Mouse (Mus musculus): ENCODE data around the gene Etv5. TPM values are rescaled to one million over a fixed set of nuclear protein-coding genes. Genes with fewer than 3 reads are reported as not detected.

Etv5 gene
- polyA plus RNA-seq, 1 experiment from 2014 or later: 17.8 TPM

GRCm38 (mm10) chr16:22417931-22418330 is 21.6 kb downstream of the Etv5 start:
- H3K9ac ChIP-seq (ENCODE audit: low read length): no peak overlapping the region
- WGBS: 93% methylated on average over 7 of the region's 7 CpGs
- no peak overlapping the region for H3K4me2 ChIP-seq (ENCODE audit: low read length)
- no peaks in the 10 kb centered on the region for H3K36me3 ChIP-seq (ENCODE audit: control insufficient read depth, insufficient read depth, low read length)
- ATAC-seq (no peak), DNase-seq (ENCODE audit: low spot score) (no peak)
- no peaks in the 10 kb centered on the region for H3K27me3 ChIP-seq (replicated peaks; ENCODE audit: control insufficient read depth, insufficient read depth, low read length)
- no peaks in the 10 kb centered on the region for H3K4me1 ChIP-seq (ENCODE audit: control insufficient read depth, insufficient read depth, low read length)
- no peak overlapping the region for H3K27ac ChIP-seq (ENCODE audit: low read depth, low read length)
- no peaks in the 10 kb centered on the region for H3K9me3 ChIP-seq (replicated peaks; ENCODE audit: control insufficient read depth, low read length)
- no peak overlapping the region for H3K4me3 ChIP-seq (ENCODE audit: low read depth, low read length)

GRCm38 (mm10) chr16:22417044-22417443 is 22.5 kb downstream of the Etv5 start:
- Histone ChIP-seq H3K9ac (ENCODE audit: low read length) (no peak overlapping the region), H3K4me2 (ENCODE audit: low read length) (no peak overlapping the region), H3K27me3 (replicated peaks; ENCODE audit: control insufficient read depth, insufficient read depth, low read length) (no peaks in the 10 kb centered on the region), H3K4me1 (ENCODE audit: control insufficient read depth, insufficient read depth, low read length) (no peaks in the 10 kb centered on the region), H3K4me3 (ENCODE audit: low read depth, low read length) (no peak overlapping the region), H3K9me3 (replicated peaks; ENCODE audit: control insufficient read depth, low read length) (no peaks in the 10 kb centered on the region), H3K27ac (ENCODE audit: low read depth, low read length) (no peak overlapping the region), H3K36me3 (ENCODE audit: control insufficient read depth, insufficient read depth, low read length) (no peaks in the 10 kb centered on the region)
- ATAC-seq: no peak
- 83% methylated on average over 8 of the region's 8 CpGs for WGBS
- DNase-seq (ENCODE audit: low spot score): no peak

GRCm38 (mm10) chr16:22416140-22416848 is 23.2 kb downstream of the Etv5 start:
- H3K27ac ChIP-seq (ENCODE audit: low read depth, low read length): no peak overlapping the region
- H3K9ac ChIP-seq (ENCODE audit: low read length): no peak overlapping the region
- no peaks in the 10 kb centered on the region for H3K27me3 ChIP-seq (replicated peaks; ENCODE audit: control insufficient read depth, insufficient read depth, low read length)
- ATAC-seq: no peak
- no peak overlapping the region for H3K4me2 ChIP-seq (ENCODE audit: low read length)
- WGBS: 72% methylated on average over 6 of the region's 6 CpGs
- no peaks in the 10 kb centered on the region for H3K4me1 ChIP-seq (ENCODE audit: control insufficient read depth, insufficient read depth, low read length)
- H3K4me3 ChIP-seq (ENCODE audit: low read depth, low read length): no peak overlapping the region
- no peaks in the 10 kb centered on the region for H3K36me3 ChIP-seq (ENCODE audit: control insufficient read depth, insufficient read depth, low read length)
- no peaks in the 10 kb centered on the region for H3K9me3 ChIP-seq (replicated peaks; ENCODE audit: control insufficient read depth, low read length)
- DNase-seq (ENCODE audit: low spot score): no peak

GRCm38 (mm10) chr16:22414205-22414754 is 25.2 kb downstream of the Etv5 start:
- Histone ChIP-seq H3K9ac (ENCODE audit: low read length) (no peak overlapping the region), H3K4me1 (ENCODE audit: control insufficient read depth, insufficient read depth, low read length) (no peaks in the 10 kb centered on the region), H3K36me3 (ENCODE audit: control insufficient read depth, insufficient read depth, low read length) (no peaks in the 10 kb centered on the region), H3K27me3 (replicated peaks; ENCODE audit: control insufficient read depth, insufficient read depth, low read length) (no peaks in the 10 kb centered on the region), H3K4me2 (ENCODE audit: low read length) (no peak overlapping the region), H3K27ac (ENCODE audit: low read depth, low read length) (no peak overlapping the region), H3K9me3 (replicated peaks; ENCODE audit: control insufficient read depth, low read length) (no peaks in the 10 kb centered on the region), H3K4me3 (ENCODE audit: low read depth, low read length) (no peak overlapping the region)
- no peak for ATAC-seq
- WGBS: 96% methylated on average over 9 of the region's 9 CpGs
- DNase-seq (ENCODE audit: low spot score): no peak

- WGBS: 58% methylated on average over 16 of the region's 16 CpGs
Measured at GRCm38 (mm10) chr16:22412459-22413229, 26.9 kb downstream of the Etv5 start.

GRCm38 (mm10) chr16:22411764-22412163 is 27.8 kb downstream of the Etv5 start:
- 37% methylated on average over 11 of the region's 11 CpGs for WGBS
- ATAC-seq: peak; percentile 20; the same call in 1 of the 2 replicates
- Histone ChIP-seq H3K36me3 (ENCODE audit: control insufficient read depth, insufficient read depth, low read length) (no peaks in the 10 kb centered on the region), H3K9me3 (replicated peaks; ENCODE audit: control insufficient read depth, low read length) (no peaks in the 10 kb centered on the region), H3K9ac (ENCODE audit: low read length) (no peak overlapping the region), H3K4me1 (ENCODE audit: control insufficient read depth, insufficient read depth, low read length) (no peaks in the 10 kb centered on the region), H3K4me3 (ENCODE audit: low read depth, low read length) (no peak overlapping the region), H3K27ac (ENCODE audit: low read depth, low read length) (no peak overlapping the region), H3K27me3 (replicated peaks; ENCODE audit: control insufficient read depth, insufficient read depth, low read length) (no peaks in the 10 kb centered on the region), H3K4me2 (ENCODE audit: low read length) (no peak overlapping the region)
- DNase-seq (ENCODE audit: low spot score): peak; percentile 55

More at GRCm38 (mm10) chr16:22412459-22413229, 26.9 kb downstream of the Etv5 start:
- ATAC-seq: no peak
- H3K9me3 ChIP-seq (replicated peaks; ENCODE audit: control insufficient read depth, low read length): no peaks in the 10 kb centered on the region
- H3K9ac ChIP-seq (ENCODE audit: low read length): no peak overlapping the region
- no peak overlapping the region for H3K27ac ChIP-seq (ENCODE audit: low read depth, low read length)
- no peaks in the 10 kb centered on the region for H3K4me1 ChIP-seq (ENCODE audit: control insufficient read depth, insufficient read depth, low read length)
- no peak overlapping the region for H3K4me2 ChIP-seq (ENCODE audit: low read length)
- no peak for DNase-seq (ENCODE audit: low spot score)
- H3K36me3 ChIP-seq (ENCODE audit: control insufficient read depth, insufficient read depth, low read length): no peaks in the 10 kb centered on the region
- H3K27me3 ChIP-seq (replicated peaks; ENCODE audit: control insufficient read depth, insufficient read depth, low read length): no peaks in the 10 kb centered on the region
- H3K4me3 ChIP-seq (ENCODE audit: low read depth, low read length): no peak overlapping the region

- WGBS: 92% methylated on average over 5 of the region's 5 CpGs
- peaks cover 4% of the 10 kb centered on the region; the same call in 1 of the 2 replicates for H3K4me1 ChIP-seq (ENCODE audit: control insufficient read depth, insufficient read depth, low read length)
Measured at GRCm38 (mm10) chr16:22410000-22410399, 29.5 kb downstream of the Etv5 start.

GRCm38 (mm10) chr16:22408642-22409360 is 30.7 kb downstream of the Etv5 start:
- ATAC-seq (no peak), DNase-seq (ENCODE audit: low spot score) (no peak)
- 80% methylated on average over 8 of the region's 8 CpGs for WGBS
- no peak overlapping the region for H3K9ac ChIP-seq (ENCODE audit: low read length)
- H3K4me2 ChIP-seq (ENCODE audit: low read length): no peak overlapping the region
- H3K27ac ChIP-seq (ENCODE audit: low read depth, low read length): no peak overlapping the region
- H3K27me3 ChIP-seq (replicated peaks; ENCODE audit: control insufficient read depth, insufficient read depth, low read length): no peaks in the 10 kb centered on the region
- no peaks in the 10 kb centered on the region for H3K9me3 ChIP-seq (replicated peaks; ENCODE audit: control insufficient read depth, low read length)
- no peaks in the 10 kb centered on the region for H3K36me3 ChIP-seq (ENCODE audit: control insufficient read depth, insufficient read depth, low read length)
- H3K4me3 ChIP-seq (ENCODE audit: low read depth, low read length): no peak overlapping the region
- peaks cover 4% of the 10 kb centered on the region; the same call in 1 of the 2 replicates for H3K4me1 ChIP-seq (ENCODE audit: control insufficient read depth, insufficient read depth, low read length)

More at GRCm38 (mm10) chr16:22410000-22410399, 29.5 kb downstream of the Etv5 start:
- no peak for ATAC-seq
- Histone ChIP-seq H3K27ac (ENCODE audit: low read depth, low read length) (no peak overlapping the region), H3K36me3 (ENCODE audit: control insufficient read depth, insufficient read depth, low read length) (no peaks in the 10 kb centered on the region), H3K9me3 (replicated peaks; ENCODE audit: control insufficient read depth, low read length) (no peaks in the 10 kb centered on the region), H3K4me3 (ENCODE audit: low read depth, low read length) (no peak overlapping the region), H3K4me2 (ENCODE audit: low read length) (no peak overlapping the region), H3K27me3 (replicated peaks; ENCODE audit: control insufficient read depth, insufficient read depth, low read length) (no peaks in the 10 kb centered on the region), H3K9ac (ENCODE audit: low read length) (no peak overlapping the region)
- no peak for DNase-seq (ENCODE audit: low spot score)

All from forebrain, embryonic 14.5 days (tissue).